Mouse (Mus musculus): ENCODE measurements at regions not wholly inside any gene's neighbourhood (a gene's known extent, or its start where the extent isn't known, plus 50 kb on each side); places are given as distances from the start of the nearest gene placed in this dataset.

DNA sequence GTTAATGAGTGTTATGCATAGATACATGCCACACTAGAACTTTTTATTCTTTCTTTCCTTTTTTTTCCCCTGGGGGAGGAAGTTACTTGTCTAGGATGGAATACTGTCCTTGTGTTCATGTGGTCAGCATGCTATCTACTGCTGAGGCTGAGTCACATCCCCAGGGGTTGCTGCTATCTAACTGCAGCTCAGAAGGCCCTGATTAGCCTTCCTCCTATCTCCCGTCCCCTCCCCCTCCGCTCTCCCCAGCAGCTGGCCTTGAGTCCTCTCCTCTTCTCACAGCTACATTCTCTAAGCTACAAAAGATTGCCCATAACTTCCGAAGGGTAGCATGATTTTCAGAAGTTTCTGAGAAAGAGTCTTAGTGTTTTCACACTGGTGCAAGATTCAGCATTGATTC, 168.5 kb downstream of the Fam198b start:
- peak; percentile 76 for TF ChIP-seq GATA1 (IDR thresholded peaks at IDR 0.05; ENCODE audit: low read length)

- no peak for TF ChIP-seq GATA1 (IDR thresholded peaks at IDR 0.05; ENCODE audit: low read length)
Measured at GRCm38 (mm10) chr3:80053435-80053834, 169.1 kb downstream of the Fam198b start.

- no peak for TF ChIP-seq GATA1 (IDR thresholded peaks at IDR 0.05; ENCODE audit: low read length)
Measured at GRCm38 (mm10) chr3:80056636-80057350, 172.5 kb downstream of the Fam198b start.

GRCm38 (mm10) chr3:80058722-80059121, 174.4 kb downstream of the Fam198b start:
- TF ChIP-seq GATA1 (IDR thresholded peaks at IDR 0.05; ENCODE audit: low read length), result no peak

DNA sequence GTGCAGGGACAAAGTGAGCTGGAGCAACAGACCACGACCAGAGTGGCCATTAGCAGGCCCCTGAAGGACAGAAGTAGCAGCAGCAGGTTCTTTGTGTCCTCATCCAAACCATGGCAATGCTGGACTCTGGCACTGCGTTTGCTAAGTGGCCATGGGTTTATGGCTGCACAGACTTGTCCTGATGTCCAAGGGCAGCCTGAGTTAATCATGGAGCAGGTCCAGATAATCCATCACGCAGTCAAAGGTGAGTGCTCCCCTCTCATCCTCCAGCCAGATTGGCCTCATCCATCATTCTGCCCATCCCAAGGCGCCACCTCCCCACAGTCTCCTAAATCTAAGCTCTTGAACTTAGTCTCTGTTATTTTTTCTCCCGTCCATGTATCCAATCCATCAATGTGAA, 186.4 kb downstream of the Fam198b start:
- TF ChIP-seq GATA1 (IDR thresholded peaks at IDR 0.05; ENCODE audit: low read length), result no peak

GRCm38 (mm10) chr3:80079801-80080418, 195.6 kb downstream of the Fam198b start:
- TF ChIP-seq GATA1 (IDR thresholded peaks at IDR 0.05; ENCODE audit: low read length), result no peak

GRCm38 (mm10) chr3:80081210-80081609, 196.9 kb downstream of the Fam198b start:
- no peak for TF ChIP-seq GATA1 (IDR thresholded peaks at IDR 0.05; ENCODE audit: low read length)

DNA sequence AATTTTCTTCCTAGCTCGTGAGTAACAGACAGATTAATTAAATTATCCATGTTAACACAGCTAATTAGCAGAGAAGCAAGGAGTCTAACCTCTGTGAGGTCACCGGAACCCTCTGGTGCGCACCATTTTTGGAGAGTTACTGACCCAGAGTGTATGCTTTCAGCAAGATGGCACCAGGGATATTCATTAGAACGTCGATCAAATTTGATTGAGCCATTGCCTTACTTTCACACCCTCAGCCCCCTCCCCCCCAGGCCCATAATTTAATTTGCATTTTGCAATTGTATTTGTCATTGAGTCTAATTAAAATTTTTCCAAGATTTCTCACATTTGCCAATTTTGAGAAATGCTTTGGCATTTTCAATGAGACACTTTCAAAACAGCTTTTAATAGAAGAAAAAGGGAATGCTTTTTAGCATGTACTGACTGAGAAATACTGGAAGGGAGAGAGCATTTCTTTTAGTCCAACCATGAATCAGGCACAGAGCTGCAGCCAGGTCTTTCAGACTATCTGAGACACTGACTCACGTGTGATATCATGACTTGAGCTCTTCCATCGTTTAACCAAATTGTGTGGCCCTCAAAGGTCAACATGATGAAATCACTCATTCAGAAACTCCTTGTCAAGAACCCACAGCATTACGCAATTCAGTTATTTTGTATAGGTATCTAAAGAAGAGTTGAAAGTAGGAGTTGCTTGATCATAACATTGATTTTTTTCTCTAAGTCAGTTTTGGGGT, 198.6 kb downstream of the Fam198b start:
- no peak for TF ChIP-seq GATA1 (IDR thresholded peaks at IDR 0.05; ENCODE audit: low read length)

DNA sequence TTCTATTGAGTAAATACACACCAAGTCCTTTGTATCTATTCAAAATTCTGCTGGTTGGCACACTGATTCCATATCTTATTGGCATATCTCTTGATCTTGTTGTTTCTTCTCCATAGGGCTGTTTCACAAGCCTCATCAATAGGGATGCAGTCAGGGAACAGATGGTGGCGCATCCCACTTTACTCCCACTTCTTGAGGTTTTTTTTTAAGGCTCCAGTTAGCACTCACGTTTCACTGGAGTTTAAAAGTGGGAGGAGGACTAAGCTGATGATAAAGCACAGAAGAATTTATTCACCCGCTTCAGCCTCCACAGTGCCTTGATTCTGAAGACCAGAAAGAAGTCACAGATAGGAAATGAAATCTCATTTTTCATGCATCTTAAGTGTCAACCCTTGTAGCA, 199.8 kb downstream of the Fam198b start:
- TF ChIP-seq GATA1 (IDR thresholded peaks at IDR 0.05; ENCODE audit: low read length), result no peak

- TF ChIP-seq GATA1 (IDR thresholded peaks at IDR 0.05; ENCODE audit: low read length), result no peak
Measured at GRCm38 (mm10) chr3:80099625-80100024, 215.3 kb downstream of the Fam198b start.

- TF ChIP-seq GATA1 (IDR thresholded peaks at IDR 0.05; ENCODE audit: low read length), result no peak
Measured at GRCm38 (mm10) chr3:80120177-80120736, 235.9 kb downstream of the Fam198b start.

DNA sequence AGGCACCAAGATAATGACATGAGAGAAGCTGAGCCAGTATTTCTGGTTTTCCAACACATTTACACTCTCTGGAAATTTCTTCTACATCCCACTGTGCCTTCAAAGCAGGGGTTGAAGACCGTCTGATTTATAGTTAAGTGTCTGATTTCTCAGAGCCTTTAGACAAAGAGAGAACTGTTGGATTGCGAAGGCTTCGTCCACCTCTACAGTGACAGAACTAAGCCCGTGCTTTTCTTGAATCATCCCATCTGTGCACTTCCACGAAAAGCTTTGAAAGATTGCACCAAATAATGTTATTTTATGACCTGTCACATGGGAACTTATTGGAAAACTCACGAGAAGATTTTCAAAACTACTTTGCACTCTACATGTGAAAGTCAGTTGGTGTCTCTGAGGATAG, 239.3 kb downstream of the Fam198b start:
- TF ChIP-seq GATA1 (IDR thresholded peaks at IDR 0.05; ENCODE audit: low read length), result no peak

DNA sequence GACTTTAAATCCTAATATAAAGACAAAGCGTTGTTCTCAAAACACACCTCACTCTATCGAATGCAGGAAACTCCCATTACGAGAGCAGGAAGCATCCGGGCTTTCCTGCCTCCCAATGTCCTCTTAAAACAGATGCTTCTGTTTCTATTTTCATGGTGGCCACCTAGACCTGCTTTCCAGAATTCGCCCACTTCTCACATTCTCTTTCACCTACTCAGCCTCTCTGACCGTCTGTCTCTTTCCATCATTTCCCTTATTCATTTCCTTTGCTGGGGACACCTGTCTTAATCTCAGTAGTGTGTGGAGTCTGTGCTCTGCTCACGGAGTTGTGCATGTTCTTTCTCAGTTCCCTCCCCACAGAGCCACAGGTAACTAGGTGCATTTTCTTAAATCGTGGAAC, 240.3 kb downstream of the Fam198b start:
- TF ChIP-seq GATA1 (IDR thresholded peaks at IDR 0.05; ENCODE audit: low read length), result no peak

GRCm38 (mm10) chr3:80141697-80142096, 257.4 kb downstream of the Fam198b start:
- TF ChIP-seq GATA1 (IDR thresholded peaks at IDR 0.05; ENCODE audit: low read length), result no peak

- TF ChIP-seq GATA1 (IDR thresholded peaks at IDR 0.05; ENCODE audit: low read length), result no peak
Measured at GRCm38 (mm10) chr3:80160473-80160872, 276.1 kb downstream of the Fam198b start.

- no peak for TF ChIP-seq GATA1 (IDR thresholded peaks at IDR 0.05; ENCODE audit: low read length)
Measured at GRCm38 (mm10) chr3:80181749-80182148, 297.4 kb downstream of the Fam198b start.
